Mouse (Mus musculus): ENCODE results near the gene Hmgcs1. TPM values are rescaled to one million over a fixed set of nuclear protein-coding genes. Genes with fewer than 3 reads are reported as not detected.
A peak's percentile ranks its signal among the peaks of the same experiment; 100 is the strongest.

Hmgcs1 gene
- polyA plus RNA-seq, 1 experiment from 2014 or later: 497 TPM

DNA sequence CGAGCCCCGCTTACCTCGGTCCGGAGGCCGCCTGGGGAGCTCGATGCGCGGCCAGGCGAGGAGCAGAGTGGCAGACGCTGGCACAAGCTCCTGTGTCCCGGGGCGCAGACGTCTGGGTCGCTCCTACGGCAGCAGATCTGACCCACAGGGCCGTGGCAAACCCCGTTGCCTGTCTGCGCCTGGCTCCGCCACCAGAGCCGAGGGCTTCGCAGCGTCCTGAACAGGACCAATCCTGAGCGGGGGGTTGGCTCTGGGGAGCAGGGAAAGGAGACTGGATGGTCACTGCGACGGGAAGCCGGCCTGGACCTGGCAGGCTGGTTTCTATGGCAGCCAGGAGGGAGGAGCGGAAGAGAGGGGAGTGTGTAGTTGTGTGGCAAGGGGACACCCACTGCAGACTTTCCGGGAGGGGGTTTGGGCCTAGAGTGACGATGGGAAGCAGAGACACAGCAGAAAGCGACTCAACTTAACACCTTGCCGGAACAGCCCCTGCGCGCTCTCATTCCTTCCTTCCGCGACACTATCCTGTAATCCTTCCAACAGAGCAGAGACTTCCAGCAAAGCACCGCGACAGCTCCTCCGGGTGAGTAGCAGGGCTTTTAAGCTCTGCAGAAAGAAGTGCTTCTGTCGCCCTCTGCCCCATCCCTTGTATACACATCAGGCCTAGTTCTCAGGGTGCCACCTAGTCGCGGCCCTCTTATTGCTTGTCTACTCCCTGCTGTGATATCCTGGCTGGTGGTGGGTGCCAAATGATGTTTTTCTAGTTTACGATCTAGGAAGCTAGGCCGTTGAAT is 65.7 kb downstream of the Hmgcs1 start, which contains the start of gene Nim1k:
TSS of gene Nim1k (minus strand) at position 202 of the 791 bp plus-strand sequence.
- peak within 1 kb of the TSS; percentile 94 for H3K4me2 ChIP-seq
- H3K27me3 ChIP-seq (replicated peaks): no peaks in the 10 kb centered on the region
- H3K27ac ChIP-seq (replicated peaks): peak within 1 kb of the TSS; percentile 88
- H3K9me3 ChIP-seq (replicated peaks): no peaks in the 10 kb centered on the region
- peaks cover 24% of the 10 kb centered on the region for H3K4me1 ChIP-seq
- H3K4me3 ChIP-seq (replicated peaks): peak within 1 kb of the TSS; percentile 71
- WGBS: under 1% methylated on average over 43 of the region's 43 CpGs
- 0 out of 2 replicates have a peak, but pooled peaks cover 4% of the 10 kb centered on the region for H3K36me3 ChIP-seq
- H3K9ac ChIP-seq (replicated peaks): peak within 1 kb of the TSS; percentile 78
- peak; percentile 93 for ATAC-seq (ENCODE audit: low FRiP score)

DNA sequence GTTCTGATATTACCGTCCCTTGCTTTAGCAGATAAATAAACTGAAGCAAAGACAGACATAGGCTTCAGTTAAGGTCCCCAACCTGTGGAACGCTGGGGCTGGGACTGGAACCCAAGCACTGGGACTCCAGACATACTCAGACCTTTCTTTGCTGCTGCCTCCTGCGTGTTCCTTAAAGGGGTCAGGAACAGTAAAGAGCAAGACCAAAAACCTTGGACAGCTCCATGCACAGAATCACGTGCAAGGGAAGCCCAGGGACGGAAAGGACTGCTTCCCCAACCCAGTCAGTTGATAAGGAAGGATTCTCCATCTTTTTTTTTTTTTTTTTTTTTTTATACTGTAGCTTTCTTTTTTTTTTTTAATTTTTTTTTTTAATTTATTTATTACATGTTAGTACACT is 66.7 kb downstream of the Hmgcs1 start:
- no peak overlapping the region for H3K9ac ChIP-seq (replicated peaks)
- H3K27ac ChIP-seq (replicated peaks): peak overlapping the region; percentile 88; the same call in 1 of the 2 replicates
- H3K36me3 ChIP-seq: peaks cover 12% of the 10 kb centered on the region; the same call in 1 of the 2 replicates
- H3K4me2 ChIP-seq: peak overlapping the region; percentile 94
- no peaks in the 10 kb centered on the region for H3K27me3 ChIP-seq (replicated peaks)
- H3K4me1 ChIP-seq: peaks cover 24% of the 10 kb centered on the region
- 49% methylated on average over 5 of the region's 5 CpGs for WGBS
- no peaks in the 10 kb centered on the region for H3K9me3 ChIP-seq (replicated peaks)
- ATAC-seq (ENCODE audit: low FRiP score): no peak
- peak overlapping the region; percentile 71; the same call in 1 of the 2 replicates for H3K4me3 ChIP-seq (replicated peaks)

Other genes with a start within 250 kb of the Hmgcs1 start
- gene 4833420G17Rik, start 227.6 kb upstream of the Hmgcs1 start, polyA plus RNA-seq (2015; fragmentation: Nextera tagmentation; extraction: Ambion mirVana): 77.8 and 83.5 TPM in 2 replicates
- gene Tmem267, start 202.3 kb upstream of the Hmgcs1 start, polyA plus RNA-seq (2015; fragmentation: Nextera tagmentation; extraction: Ambion mirVana): 3.2 and 5.0 TPM in 2 replicates
- gene 3110070M22Rik, start 202.0 kb upstream of the Hmgcs1 start, polyA plus RNA-seq (2015; fragmentation: Nextera tagmentation; extraction: Ambion mirVana): 1.5 and 2.0 TPM in 2 replicates
- 0.29 and 0.41 TPM in 2 replicates for gene Ccl28, start 66.6 kb upstream of the Hmgcs1 start, polyA plus RNA-seq (2015; fragmentation: Nextera tagmentation; extraction: Ambion mirVana)
- 5.1 and 6.1 TPM in 2 replicates for gene Nim1k, start 65.5 kb downstream of the Hmgcs1 start, polyA plus RNA-seq (2015; fragmentation: Nextera tagmentation; extraction: Ambion mirVana)
- 30.0 and 33.4 TPM in 2 replicates for gene Zfp131, start 100.5 kb downstream of the Hmgcs1 start, polyA plus RNA-seq (2015; fragmentation: Nextera tagmentation; extraction: Ambion mirVana)
- not detected in 2 replicates for gene AF067063, start 139.8 kb downstream of the Hmgcs1 start, polyA plus RNA-seq (2015; fragmentation: Nextera tagmentation; extraction: Ambion mirVana)
- not detected in 2 replicates for gene D13Ertd608e, start 145.6 kb downstream of the Hmgcs1 start, polyA plus RNA-seq (2015; fragmentation: Nextera tagmentation; extraction: Ambion mirVana)
- gene Tcstv1, start 204.4 kb downstream of the Hmgcs1 start, polyA plus RNA-seq (2015; fragmentation: Nextera tagmentation; extraction: Ambion mirVana): not detected in 2 replicates
- gene Gm21761, start 238.9 kb downstream of the Hmgcs1 start, polyA plus RNA-seq (2015; fragmentation: Nextera tagmentation; extraction: Ambion mirVana): not detected in 2 replicates

All from neural tube, embryonic 15.5 days (tissue).